Mouse (Mus musculus) C2C12 (cell line): ENCODE data around the gene Gpr179.

Experiments
- CEBPB ChIP-seq: IDR thresholded peaks from one replicate; pipeline ENCODE4 v1.6.1; 2011; ENCODE audit warnings: low read depth, mild to moderate bottlenecking, control low read depth, moderate library complexity
- CTCF ChIP-seq: IDR thresholded peaks from one replicate; pipeline ENCODE4 v1.5.1; 2011; ENCODE audit not compliant: control insufficient read depth, insufficient read depth, insufficient read length
- USF1 ChIP-seq: IDR thresholded peaks from one replicate; pipeline ENCODE4 v1.6.1; 2011; ENCODE audit warnings: low read depth, mild to moderate bottlenecking, control low read depth, moderate library complexity

DNA sequence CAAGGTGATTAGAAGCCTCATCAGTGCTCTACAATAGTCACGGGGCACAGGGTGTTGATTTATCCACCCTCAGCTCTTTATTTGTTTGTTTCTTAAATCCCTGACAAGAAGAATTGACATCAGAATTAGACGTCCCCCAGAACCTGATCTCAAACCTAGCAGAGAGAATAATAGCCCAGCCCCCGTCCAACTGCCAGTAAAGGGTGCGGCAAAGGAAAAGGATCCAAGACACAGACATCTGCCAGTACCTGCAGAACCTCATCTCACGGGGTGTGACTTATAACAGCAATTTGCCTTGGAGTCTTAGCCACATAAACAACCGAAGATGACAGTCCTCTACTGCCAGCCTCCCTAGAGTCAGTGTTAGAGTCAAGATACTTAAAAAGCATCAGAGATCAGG is 64.9 kb downstream of the Gpr179 start:
- no peak for TF ChIP-seq USF1
- TF ChIP-seq CTCF = no peak
- no peak for TF ChIP-seq CEBPB
